Mouse (Mus musculus) erythroblast, embryonic 14.5 days (primary cell): ENCODE data around the gene Tph1.
"Not testable (repeated sequence)": the region's sequence is repeated elsewhere in the genome, so short reads cannot be mapped to it uniquely, and the experiment has no call there.

Source experiments
- GATA1 ChIP-seq: IDR thresholded peaks from 2 replicates; pipeline ENCODE4 v1.6.1; 2012; ENCODE audit warnings: low read length, inconsistent platforms, mixed read lengths
- TAL1 ChIP-seq: IDR thresholded peaks from 3 replicates; pipeline ENCODE4 v1.6.1; 2012; ENCODE audit warnings: low read length, inconsistent platforms, mixed read lengths

GRCm38 (mm10) chr7:46650231-46650630, 22.1 kb downstream of the Tph1 start:
- TF ChIP-seq TAL1, GATA1: not testable (repeated sequence)
